Mouse (Mus musculus) hindbrain, embryonic 13.5 days (tissue): ENCODE measurements around the gene Srp9. TPM values are rescaled to one million over a fixed set of nuclear protein-coding genes. Genes with fewer than 3 reads are reported as not detected.

Source experiments
- ATAC-seq: fragments of 200-750 bp; cut with Nextera tagmentation; 2 replicates; pipeline ENCODE4 v1.8.0; 2017; ENCODE audit warnings: moderate TSS enrichment; ENCODE audit not compliant: low FRiP score
- H3K27ac ChIP-seq: fragments of 300-500 bp; sonication (generic); 2 replicates; pipeline ENCODE4 v1.5.1; 2015; ENCODE audit warnings: inconsistent platforms, mild to moderate bottlenecking, moderate library complexity
- H3K27me3 ChIP-seq: fragments of 300-500 bp; sonication (generic); 2 replicates; pipeline ENCODE4 v1.6.1; 2015; ENCODE audit warnings: mild to moderate bottlenecking, inconsistent platforms
- H3K36me3 ChIP-seq: fragments of 300-500 bp; sonication (generic); 2 replicates; pipeline ENCODE4 v1.6.1; 2015; ENCODE audit warnings: mild to moderate bottlenecking, inconsistent platforms
- H3K4me1 ChIP-seq: fragments of 300-500 bp; sonication (generic); replicated peaks from 2 replicates; pipeline ENCODE4 v1.6.1; 2015; ENCODE audit warnings: inconsistent platforms
- H3K4me2 ChIP-seq: fragments of 300-500 bp; sonication (generic); 2 replicates; pipeline ENCODE4 v1.6.1; 2015; ENCODE audit warnings: inconsistent platforms, mild to moderate bottlenecking, moderate library complexity
- H3K4me3 ChIP-seq: fragments of 300-500 bp; sonication (generic); 2 replicates; pipeline ENCODE4 v1.5.1; 2015; ENCODE audit warnings: mild to moderate bottlenecking, inconsistent platforms
- H3K9ac ChIP-seq: fragments of 300-500 bp; sonication (generic); 2 replicates; pipeline ENCODE4 v1.6.1; 2015; ENCODE audit warnings: mild to moderate bottlenecking, inconsistent platforms
- H3K9me3 ChIP-seq: fragments of 300-500 bp; sonication (generic); 2 replicates; pipeline ENCODE4 v1.6.1; 2016; ENCODE audit warnings: inconsistent platforms
- WGBS: fragments of 180-500 bp; shearing (Covaris S2); methylation state at CpG from one replicate; pipeline ENCODE4 v1.1.7; 2015; 5-methylcytosine and 5-hydroxymethylcytosine counted together
- polyA plus RNA-seq: library from polyadenylated mRNA; unstranded; fragments of >200 nt; fragmentation: Nextera tagmentation; extraction: Ambion mirVana; gene quantifications from 2 replicates; pipeline ENCODE4 v1.2.1, GENCODE M21; 2015

Gene Srp9
- polyA plus RNA-seq, 1 experiment from 2014 or later = 140 TPM

- ATAC-seq = peak; percentile 96
Observed at GRCm38 (mm10) chr1:182124924-182125368, 409 bp downstream of the Srp9 start.

GRCm38 (mm10) chr1:182130830-182131229 is 6.3 kb downstream of the Srp9 start:
- 51% methylated on average over 2 of the region's 2 CpGs for whole genome bisulfite sequencing
- Histone ChIP-seq H3K36me3 (peaks cover 32% of the 10 kb centered on the region), H3K27me3 (no peaks in the 10 kb centered on the region), H3K27ac (no peak overlapping the region), H3K9me3 (no peaks in the 10 kb centered on the region), H3K4me1 (peaks cover 18% of the 10 kb centered on the region), H3K4me3 (no peak overlapping the region), H3K9ac (no peak overlapping the region), H3K4me2 (no peak overlapping the region)
- no peak for ATAC-seq

More at GRCm38 (mm10) chr1:182124924-182125368, 409 bp downstream of the Srp9 start:
- Histone ChIP-seq H3K4me3 (peak overlapping the region; percentile 82), H3K4me2 (peak overlapping the region; percentile 64), H3K36me3 (peaks cover 18% of the 10 kb centered on the region), H3K4me1 (peaks cover 28% of the 10 kb centered on the region), H3K27ac (peak overlapping the region; percentile 86), H3K9me3 (no peaks in the 10 kb centered on the region), H3K9ac (peak overlapping the region; percentile 82), H3K27me3 (no peaks in the 10 kb centered on the region)
- WGBS = 0% methylated on average over 33 of the region's 33 CpGs

- WGBS = 60% methylated on average over 27 of the region's 28 CpGs
- no peak for ATAC-seq
- no peak overlapping the region for H3K9ac ChIP-seq
- H3K27me3 ChIP-seq = 0 out of 2 replicates have a peak, but pooled peaks cover 6% of the 10 kb centered on the region
- peaks cover 5% of the 10 kb centered on the region; the same call in 1 of the 2 replicates for H3K4me1 ChIP-seq
- H3K27ac ChIP-seq = no peak overlapping the region
- H3K9me3 ChIP-seq = no peaks in the 10 kb centered on the region
- H3K4me2 ChIP-seq = 0 out of 2 replicates have a peak overlapping the region, but pooled peaks have one; percentile 4
- H3K36me3 ChIP-seq = peaks cover 4% of the 10 kb centered on the region
- H3K4me3 ChIP-seq = no peak overlapping the region
Observed at GRCm38 (mm10) chr1:182137204-182138125, 12.9 kb downstream of the Srp9 start.

- 73% methylated on average over 8 of the region's 8 CpGs for WGBS
- no peak overlapping the region for H3K4me2 ChIP-seq
- peaks cover 5% of the 10 kb centered on the region; the same call in 1 of the 2 replicates for H3K4me1 ChIP-seq
- no peaks in the 10 kb centered on the region for H3K9me3 ChIP-seq
- 0 out of 2 replicates have a peak, but pooled peaks cover 6% of the 10 kb centered on the region for H3K27me3 ChIP-seq
- H3K27ac ChIP-seq = no peak overlapping the region
- H3K4me3 ChIP-seq = no peak overlapping the region
- ATAC-seq = no peak
- no peaks in the 10 kb centered on the region for H3K36me3 ChIP-seq
- H3K9ac ChIP-seq = no peak overlapping the region
Observed at GRCm38 (mm10) chr1:182138172-182138571, 13.6 kb downstream of the Srp9 start.

- Histone ChIP-seq H3K36me3 (no peaks in the 10 kb centered on the region), H3K27ac (no peak overlapping the region), H3K4me1 (peaks cover 5% of the 10 kb centered on the region; the same call in 1 of the 2 replicates), H3K27me3 (0 out of 2 replicates have a peak, but pooled peaks cover 6% of the 10 kb centered on the region), H3K9ac (no peak overlapping the region), H3K9me3 (no peaks in the 10 kb centered on the region), H3K4me2 (peak overlapping the region; percentile 19; the same call in 1 of the 2 replicates), H3K4me3 (no peak overlapping the region)
- ATAC-seq = peak; percentile 49; the same call in 1 of the 2 replicates
- 37% methylated on average over 9 of the region's 9 CpGs for WGBS
Observed at GRCm38 (mm10) chr1:182139937-182140336, 15.4 kb downstream of the Srp9 start.

GRCm38 (mm10) chr1:182140370-182140769 is 15.8 kb downstream of the Srp9 start:
- H3K4me3 ChIP-seq = no peak overlapping the region
- no peaks in the 10 kb centered on the region for H3K36me3 ChIP-seq
- WGBS = 4% methylated on average over 6 of the region's 6 CpGs
- no peak; the same call in 1 of the 2 replicates for ATAC-seq
- H3K9me3 ChIP-seq = no peaks in the 10 kb centered on the region
- no peak overlapping the region for H3K27ac ChIP-seq
- H3K9ac ChIP-seq = no peak overlapping the region
- H3K4me1 ChIP-seq = peaks cover 5% of the 10 kb centered on the region; the same call in 1 of the 2 replicates
- 0 out of 2 replicates have a peak, but pooled peaks cover 6% of the 10 kb centered on the region for H3K27me3 ChIP-seq
- H3K4me2 ChIP-seq = peak overlapping the region; percentile 19; the same call in 1 of the 2 replicates

- Histone ChIP-seq H3K27ac (no peak overlapping the region), H3K9me3 (no peaks in the 10 kb centered on the region), H3K27me3 (0 out of 2 replicates have a peak, but pooled peaks cover 6% of the 10 kb centered on the region), H3K9ac (no peak overlapping the region), H3K36me3 (no peaks in the 10 kb centered on the region), H3K4me3 (no peak overlapping the region), H3K4me2 (no peak overlapping the region), H3K4me1 (peaks cover 5% of the 10 kb centered on the region; the same call in 1 of the 2 replicates)
- ATAC-seq = no peak
- 94% methylated on average over 13 of the region's 13 CpGs for WGBS
Observed at GRCm38 (mm10) chr1:182142725-182143124, 18.2 kb downstream of the Srp9 start.

GRCm38 (mm10) chr1:182143288-182143687 is 18.8 kb downstream of the Srp9 start:
- no peak overlapping the region for H3K4me2 ChIP-seq
- peaks cover 5% of the 10 kb centered on the region; the same call in 1 of the 2 replicates for H3K4me1 ChIP-seq
- no peak overlapping the region for H3K4me3 ChIP-seq
- WGBS = 79% methylated on average over 8 of the region's 8 CpGs
- H3K9ac ChIP-seq = no peak overlapping the region
- no peaks in the 10 kb centered on the region for H3K9me3 ChIP-seq
- no peak for ATAC-seq
- 0 out of 2 replicates have a peak, but pooled peaks cover 6% of the 10 kb centered on the region for H3K27me3 ChIP-seq
- H3K36me3 ChIP-seq = no peaks in the 10 kb centered on the region
- no peak overlapping the region for H3K27ac ChIP-seq

GRCm38 (mm10) chr1:182145546-182145945 is 21.0 kb downstream of the Srp9 start:
- ATAC-seq = no peak
- no peaks in the 10 kb centered on the region for H3K9me3 ChIP-seq
- 0 out of 2 replicates have a peak, but pooled peaks cover 6% of the 10 kb centered on the region for H3K27me3 ChIP-seq
- no peak overlapping the region for H3K27ac ChIP-seq
- H3K36me3 ChIP-seq = no peaks in the 10 kb centered on the region
- 39% methylated on average over 5 of the region's 5 CpGs for WGBS
- no peak overlapping the region for H3K4me3 ChIP-seq
- H3K4me1 ChIP-seq = 0 out of 2 replicates have a peak, but pooled peaks cover under 1% of the 10 kb centered on the region
- H3K9ac ChIP-seq = no peak overlapping the region
- H3K4me2 ChIP-seq = no peak overlapping the region

GRCm38 (mm10) chr1:182148864-182149514 is 24.5 kb downstream of the Srp9 start:
- H3K27me3 ChIP-seq = no peaks in the 10 kb centered on the region
- no peak overlapping the region for H3K27ac ChIP-seq
- H3K9me3 ChIP-seq = no peaks in the 10 kb centered on the region
- H3K4me2 ChIP-seq = no peak overlapping the region
- no peaks in the 10 kb centered on the region for H3K4me1 ChIP-seq
- H3K4me3 ChIP-seq = no peak overlapping the region
- 82% methylated on average over 7 of the region's 7 CpGs for whole genome bisulfite sequencing
- ATAC-seq = no peak
- no peaks in the 10 kb centered on the region for H3K36me3 ChIP-seq
- no peak overlapping the region for H3K9ac ChIP-seq

- no peak overlapping the region for H3K9ac ChIP-seq
- no peak overlapping the region for H3K27ac ChIP-seq
- H3K9me3 ChIP-seq = no peaks in the 10 kb centered on the region
- H3K4me1 ChIP-seq = no peaks in the 10 kb centered on the region
- no peak for ATAC-seq
- 89% methylated on average over 2 of the region's 2 CpGs for WGBS
- H3K36me3 ChIP-seq = no peaks in the 10 kb centered on the region
- no peak overlapping the region for H3K4me3 ChIP-seq
- no peaks in the 10 kb centered on the region for H3K27me3 ChIP-seq
- no peak overlapping the region for H3K4me2 ChIP-seq
Observed at GRCm38 (mm10) chr1:182149966-182150365, 25.4 kb downstream of the Srp9 start.

GRCm38 (mm10) chr1:182157734-182158133 is 33.2 kb downstream of the Srp9 start:
- Histone ChIP-seq H3K4me3 (no peak overlapping the region), H3K4me2 (no peak overlapping the region), H3K27me3 (no peaks in the 10 kb centered on the region), H3K9ac (no peak overlapping the region), H3K4me1 (no peaks in the 10 kb centered on the region), H3K36me3 (no peaks in the 10 kb centered on the region), H3K9me3 (no peaks in the 10 kb centered on the region), H3K27ac (no peak overlapping the region)
- 62% methylated on average over 4 of the region's 4 CpGs for WGBS
- ATAC-seq = no peak
